Mouse (Mus musculus): ENCODE measurements around the gene Npw. TPM values are rescaled to one million over a fixed set of nuclear protein-coding genes. Genes with fewer than 3 reads are reported as not detected.
"Not testable (repeated sequence)": the region's sequence is repeated elsewhere in the genome, so short reads cannot be mapped to it uniquely, and the experiment has no call there.

The Npw gene
- polyA plus RNA-seq, 1 experiment from 2014 or later: 0.80 TPM

- peak within 1 kb of the TSS; percentile 98 for H3K9ac ChIP-seq
- 0 out of 2 replicates have a peak, but pooled peaks cover 8% of the 10 kb centered on the region for H3K36me3 ChIP-seq
- H3K27ac ChIP-seq: peak within 1 kb of the TSS; percentile 83
- peak within 1 kb of the TSS; percentile 97 for H3K4me3 ChIP-seq
- peak; percentile 99 for ATAC-seq (ENCODE audit: low FRiP score, low read depth)
- peak within 1 kb of the TSS; percentile 94 for H3K4me2 ChIP-seq (replicated peaks)
- no peaks in the 10 kb centered on the region for H3K9me3 ChIP-seq
- peaks cover 40% of the 10 kb centered on the region for H3K4me1 ChIP-seq
- no peaks in the 10 kb centered on the region for H3K27me3 ChIP-seq
- under 1% methylated on average over 74 of the region's 80 CpGs for WGBS
These were observed 11.4 kb upstream of the Npw start, which contains the start of gene Zfp598 for GRCm38 (mm10) chr17:24669545-24670245. TSS of gene Zfp598 (plus strand) at chr17:24669687.

GRCm38 (mm10) chr17:24669214-24669544 is 10.9 kb upstream of the Npw start:
- WGBS: 12% methylated on average over 15 of the region's 15 CpGs
- H3K36me3 ChIP-seq; H3K27me3 ChIP-seq; H3K9me3 ChIP-seq; ATAC-seq (ENCODE audit: low FRiP score, low read depth): not testable (repeated sequence)
- H3K4me1 ChIP-seq: peaks cover 35% of the 10 kb centered on the region
- peak overlapping the region; percentile 94 for H3K4me2 ChIP-seq (replicated peaks)
- H3K9ac ChIP-seq: peak overlapping the region; percentile 98
- H3K27ac ChIP-seq: peak overlapping the region; percentile 67
- peak overlapping the region; percentile 97 for H3K4me3 ChIP-seq

GRCm38 (mm10) chr17:24667416-24667815 is 9.2 kb upstream of the Npw start:
- no peak overlapping the region for H3K27ac ChIP-seq
- no peak overlapping the region for H3K4me3 ChIP-seq
- H3K4me2 ChIP-seq (replicated peaks): no peak overlapping the region
- H3K9ac ChIP-seq: no peak overlapping the region
- H3K27me3 ChIP-seq: no peaks in the 10 kb centered on the region
- peaks cover 30% of the 10 kb centered on the region for H3K4me1 ChIP-seq
- no peaks in the 10 kb centered on the region for H3K9me3 ChIP-seq
- 23% methylated on average over 6 of the region's 6 CpGs for WGBS
- H3K36me3 ChIP-seq: no peaks in the 10 kb centered on the region
- no peak for ATAC-seq (ENCODE audit: low FRiP score, low read depth)

GRCm38 (mm10) chr17:24667011-24667410 is 8.8 kb upstream of the Npw start:
- not testable (repeated sequence) for H3K27ac ChIP-seq; H3K27me3 ChIP-seq; H3K9ac ChIP-seq; H3K36me3 ChIP-seq; H3K4me2 ChIP-seq (replicated peaks); H3K9me3 ChIP-seq; H3K4me3 ChIP-seq; ATAC-seq (ENCODE audit: low FRiP score, low read depth)
- H3K4me1 ChIP-seq: peaks cover 26% of the 10 kb centered on the region
- 66% methylated on average over 7 of the region's 7 CpGs for WGBS

- Histone ChIP-seq H3K9ac (no peak overlapping the region), H3K36me3 (no peaks in the 10 kb centered on the region), H3K4me3 (no peak overlapping the region), H3K4me1 (peaks cover 22% of the 10 kb centered on the region), H3K27ac (no peak overlapping the region), H3K4me2 (replicated peaks) (no peak overlapping the region), H3K27me3 (peaks cover 43% of the 10 kb centered on the region), H3K9me3 (no peaks in the 10 kb centered on the region)
- ATAC-seq (ENCODE audit: low FRiP score, low read depth): no peak
- WGBS: 70% methylated on average over 4 of the region's 4 CpGs
These were observed 3.3 kb downstream of the Npw start for GRCm38 (mm10) chr17:24654969-24655368.

- Histone ChIP-seq H3K27me3 (peaks cover 34% of the 10 kb centered on the region), H3K4me2 (replicated peaks) (peak overlapping the region; percentile 67), H3K4me3 (peak overlapping the region; percentile 38), H3K9me3 (no peaks in the 10 kb centered on the region), H3K36me3 (no peaks in the 10 kb centered on the region), H3K4me1 (peaks cover 27% of the 10 kb centered on the region), H3K27ac (peak overlapping the region; percentile 44; the same call in 1 of the 2 replicates), H3K9ac (peak overlapping the region; percentile 58)
- peak; percentile 61 for ATAC-seq (ENCODE audit: low FRiP score, low read depth)
- 4% methylated on average over 19 of the region's 19 CpGs for WGBS
These were observed 4.1 kb downstream of the Npw start for GRCm38 (mm10) chr17:24653967-24654710.

GRCm38 (mm10) chr17:24651835-24652234 is 6.4 kb downstream of the Npw start:
- Histone ChIP-seq H3K9ac (no peak overlapping the region), H3K9me3 (no peaks in the 10 kb centered on the region), H3K27me3 (peaks cover 11% of the 10 kb centered on the region), H3K4me3 (no peak overlapping the region), H3K36me3 (peaks cover 6% of the 10 kb centered on the region), H3K27ac (no peak overlapping the region), H3K4me2 (replicated peaks) (no peak overlapping the region), H3K4me1 (peaks cover 32% of the 10 kb centered on the region)
- no peak for ATAC-seq (ENCODE audit: low FRiP score, low read depth)
- 61% methylated on average over 3 of the region's 3 CpGs for WGBS

- H3K9ac ChIP-seq: peak overlapping the region; percentile 90; the same call in 1 of the 2 replicates
- H3K36me3 ChIP-seq: peaks cover 17% of the 10 kb centered on the region
- 0 out of 2 replicates have a peak overlapping the region, but pooled peaks have one; percentile 3 for H3K27ac ChIP-seq
- ATAC-seq (ENCODE audit: low FRiP score, low read depth): no peak
- WGBS: 79% methylated on average over 4 of the region's 4 CpGs
- peak overlapping the region; percentile 80; the same call in 1 of the 2 replicates for H3K4me3 ChIP-seq
- 0 out of 2 replicates have a peak, but pooled peaks cover 3% of the 10 kb centered on the region for H3K27me3 ChIP-seq
- peak overlapping the region; percentile 86 for H3K4me2 ChIP-seq (replicated peaks)
- H3K4me1 ChIP-seq: peaks cover 35% of the 10 kb centered on the region
- no peaks in the 10 kb centered on the region for H3K9me3 ChIP-seq
These were observed 7.5 kb downstream of the Npw start for GRCm38 (mm10) chr17:24650766-24651165.

GRCm38 (mm10) chr17:24650070-24650616 is 8.1 kb downstream of the Npw start, which contains the start of gene Slc9a3r2:
TSS of gene Slc9a3r2 (minus strand) at chr17:24650327.
- Histone ChIP-seq H3K4me1 (peaks cover 41% of the 10 kb centered on the region), H3K27ac (peak within 1 kb of the TSS; percentile 67)
- 0% methylated on average over 37 of the region's 41 CpGs for WGBS

GRCm38 (mm10) chr17:24649581-24650069 is 8.6 kb downstream of the Npw start:
- Histone ChIP-seq H3K27me3 (0 out of 2 replicates have a peak, but pooled peaks cover 3% of the 10 kb centered on the region), H3K36me3 (peaks cover 25% of the 10 kb centered on the region), H3K9ac (peak overlapping the region; percentile 90), H3K4me2 (replicated peaks) (peak overlapping the region; percentile 86), H3K4me1 (peaks cover 46% of the 10 kb centered on the region), H3K9me3 (no peaks in the 10 kb centered on the region), H3K27ac (peak overlapping the region; percentile 67), H3K4me3 (peak overlapping the region; percentile 80)
- under 1% methylated on average over 35 of the region's 35 CpGs for WGBS
- peak; percentile 58 for ATAC-seq (ENCODE audit: low FRiP score, low read depth)

More at GRCm38 (mm10) chr17:24650070-24650616, 8.1 kb downstream of the Npw start, which contains the start of gene Slc9a3r2:
- ATAC-seq (ENCODE audit: low FRiP score, low read depth): peak; percentile 83
- H3K9me3 ChIP-seq: no peaks in the 10 kb centered on the region
- H3K4me3 ChIP-seq: peak within 1 kb of the TSS; percentile 80
- H3K27me3 ChIP-seq: 0 out of 2 replicates have a peak, but pooled peaks cover 3% of the 10 kb centered on the region
- H3K9ac ChIP-seq: peak within 1 kb of the TSS; percentile 90
- peak within 1 kb of the TSS; percentile 86 for H3K4me2 ChIP-seq (replicated peaks)
- peaks cover 22% of the 10 kb centered on the region for H3K36me3 ChIP-seq

GRCm38 (mm10) chr17:24648731-24649377 is 9.4 kb downstream of the Npw start:
- Histone ChIP-seq H3K9ac (peak overlapping the region; percentile 90), H3K27me3 (0 out of 2 replicates have a peak, but pooled peaks cover 3% of the 10 kb centered on the region), H3K4me3 (peak overlapping the region; percentile 80), H3K4me1 (peaks cover 54% of the 10 kb centered on the region), H3K36me3 (peaks cover 32% of the 10 kb centered on the region), H3K9me3 (no peaks in the 10 kb centered on the region), H3K27ac (no peak overlapping the region), H3K4me2 (replicated peaks) (peak overlapping the region; percentile 86)
- no peak for ATAC-seq (ENCODE audit: low FRiP score, low read depth)
- WGBS: 69% methylated on average over 10 of the region's 10 CpGs

Data from limb, embryonic 13.5 days (tissue).